Comparison of ENCODE assay signal across 19 mouse cellular contexts in genomic region chr16:44505243-44505642, GRCm38 (mm10). TPM values are rescaled to one million over a fixed set of nuclear protein-coding genes. Genes with fewer than 3 reads are reported as not detected.
"Had no signal": no experiment of that assay in that cellular context is flagged by ENCODE, and none has a peak within 500 bp of the region (broad histone marks: within the 10 kb centered on the region; RNA-seq: fewer than 3 reads in every experiment).

No protein-coding gene starts in this region.

- ATAC-seq: liver, postnatal 0 days; midbrain, embryonic 13.5 days; midbrain, embryonic 15.5 days had no signal

- H3K4me1 ChIP-seq: liver, embryonic 15.5 days; neural tube, embryonic 12.5 days had no signal

- H3K4me2 ChIP-seq: liver, embryonic 15.5 days; lung, embryonic 15.5 days; midbrain, embryonic 11.5 days; midbrain, embryonic 13.5 days; midbrain, embryonic 15.5 days; neural tube, embryonic 12.5 days; stomach, embryonic 15.5 days had no signal

- H3K4me3 ChIP-seq: liver, embryonic 15.5 days; lung, embryonic 15.5 days; megakaryocyte, embryonic 14.5 days; midbrain, embryonic 13.5 days; midbrain, embryonic 15.5 days; neural tube, embryonic 12.5 days; stomach, embryonic 15.5 days had no signal

- H3K36me3 ChIP-seq: liver, embryonic 15.5 days; midbrain, embryonic 15.5 days had no signal

- H3K27me3 ChIP-seq: liver, embryonic 15.5 days; lung, embryonic 15.5 days; midbrain, embryonic 13.5 days; midbrain, embryonic 15.5 days; neural tube, embryonic 12.5 days; stomach, embryonic 15.5 days had no signal

- H3K27ac ChIP-seq: liver, embryonic 15.5 days; macrophage; midbrain, embryonic 13.5 days; midbrain, embryonic 15.5 days; neural tube, embryonic 12.5 days; stomach, embryonic 15.5 days; stomach, postnatal 0 days had no signal

- H3K9me3 ChIP-seq: liver, embryonic 15.5 days; lung, embryonic 15.5 days; midbrain, embryonic 13.5 days; midbrain, embryonic 15.5 days; neural tube, embryonic 12.5 days; stomach, embryonic 15.5 days had no signal

- DNase-seq: liver, postnatal 0 days; lung, adult 2 months; lung, postnatal 36 days; right cerebral cortex, postnatal 14 days; thymus, adult 2 months; thymus, postnatal 25 days; thymus, postnatal 4 days had no signal

- H3K9ac ChIP-seq: liver, embryonic 15.5 days; liver, postnatal 0 days; lung, embryonic 15.5 days; midbrain, embryonic 13.5 days; midbrain, embryonic 15.5 days; neural tube, embryonic 12.5 days; stomach, embryonic 15.5 days had no signal

RNA-seq across cellular contexts. Expression of gene Boc, which starts 53.5 kb away (rescaled TPM):
- total RNA-seq: monocyte, adult 5-6 weeks; neutrophil, adult 5-6 weeks had no signal
